Mouse (Mus musculus): ENCODE measurements around the gene Rhof.

Rhof gene

GRCm38 (mm10) chr5:123110296-123110721, 22.2 kb downstream of the Rhof start:
- no peak for DNase-seq (ENCODE audit: low read depth, low spot score)

- peak; percentile 90 for DNase-seq (ENCODE audit: low read depth, low spot score)
Measured at GRCm38 (mm10) chr5:123109452-123110203, 22.9 kb downstream of the Rhof start.

DNA sequence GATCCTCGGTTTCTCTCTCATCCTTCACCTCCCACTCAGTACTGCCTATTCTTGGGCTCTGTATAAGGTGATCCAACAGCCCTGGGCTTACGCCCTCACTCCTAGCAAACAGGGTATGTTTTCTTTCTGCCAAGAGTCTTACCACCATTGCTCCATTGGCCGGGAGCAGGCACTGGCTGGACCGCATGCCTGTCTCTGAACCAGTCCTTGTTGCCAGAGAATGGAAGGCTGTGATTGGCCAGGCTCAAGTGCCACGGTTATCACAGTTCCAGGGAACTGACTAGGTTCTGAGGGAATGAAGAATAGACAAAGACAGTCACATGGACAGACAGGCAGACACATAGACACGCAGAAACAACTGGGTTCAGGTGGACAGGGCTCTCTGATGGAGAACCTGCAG, 27.7 kb downstream of the Rhof start:
- DNase-seq (ENCODE audit: low read depth, low spot score): no peak

GRCm38 (mm10) chr5:123103556-123103955, 28.9 kb downstream of the Rhof start:
- no peak for DNase-seq (ENCODE audit: low read depth, low spot score)

DNA sequence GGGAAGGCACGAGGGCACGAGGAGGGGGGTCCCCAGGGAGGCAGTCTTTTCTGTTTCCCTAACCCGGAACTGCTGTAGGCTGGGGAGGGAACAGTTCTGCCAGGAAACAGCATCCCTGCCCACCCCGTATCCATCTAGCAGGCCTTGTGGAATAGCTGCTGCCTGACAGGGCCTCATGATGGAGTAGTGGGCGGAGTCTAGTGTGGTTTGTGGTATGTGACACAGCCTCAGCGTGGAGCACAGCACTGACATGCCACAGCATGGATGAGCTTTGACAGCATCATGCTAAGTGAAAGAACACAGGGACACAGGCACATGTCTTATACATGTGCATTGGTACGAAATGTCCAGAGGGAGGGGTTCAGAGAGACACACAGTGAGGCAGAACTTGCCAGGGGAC, 30.1 kb downstream of the Rhof start:
- no peak for DNase-seq (ENCODE audit: low read depth, low spot score)

- no peak for DNase-seq (ENCODE audit: low read depth, low spot score)
Measured at GRCm38 (mm10) chr5:123098487-123098886, 34.0 kb downstream of the Rhof start.

- DNase-seq (ENCODE audit: low read depth, low spot score): no peak
Measured at GRCm38 (mm10) chr5:123096299-123096698, 36.2 kb downstream of the Rhof start.

GRCm38 (mm10) chr5:123094238-123094991, 38.1 kb downstream of the Rhof start:
- DNase-seq (ENCODE audit: low read depth, low spot score): peak; percentile 74

- DNase-seq (ENCODE audit: low read depth, low spot score): no peak
Measured at GRCm38 (mm10) chr5:123093077-123093633, 39.3 kb downstream of the Rhof start.

DNA sequence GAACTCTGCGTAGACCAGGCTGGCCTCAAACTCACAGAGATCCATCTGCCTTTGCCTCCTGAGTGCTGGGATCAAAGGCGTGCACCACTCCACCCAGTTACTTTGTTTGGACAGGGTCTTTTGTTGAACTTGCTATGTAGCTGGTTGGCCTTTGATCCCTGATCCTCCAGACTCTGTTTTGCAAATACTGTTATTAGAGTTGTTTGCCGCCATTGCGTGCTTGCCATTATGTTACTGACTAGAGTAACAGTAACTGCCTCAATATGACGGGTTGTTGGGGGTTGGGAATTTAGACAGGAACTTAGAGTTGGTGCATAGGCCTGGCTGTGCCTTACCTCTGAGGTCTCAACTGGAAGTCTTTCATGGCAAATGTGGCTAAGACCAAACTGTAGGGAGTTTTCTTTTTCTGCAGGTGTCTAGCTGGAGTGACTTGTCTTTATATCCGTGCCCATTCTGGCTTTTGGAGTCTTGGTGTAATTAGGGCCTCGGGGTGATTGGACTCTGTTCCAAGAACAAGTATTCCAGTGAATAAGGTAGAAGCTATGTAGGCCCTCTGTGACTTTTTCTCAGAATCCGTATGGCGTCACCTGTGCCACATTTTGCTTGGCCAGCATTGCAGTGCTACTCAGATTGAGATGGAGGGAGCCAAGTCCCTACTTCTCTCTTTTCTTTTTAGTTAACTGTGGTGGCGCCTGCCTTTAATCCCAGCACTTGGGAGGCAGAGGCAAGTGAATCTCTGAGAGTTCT, 41.8 kb downstream of the Rhof start:
- no peak for DNase-seq (ENCODE audit: low read depth, low spot score)

GRCm38 (mm10) chr5:123088784-123089183, 43.7 kb downstream of the Rhof start:
- peak; percentile 66 for DNase-seq (ENCODE audit: low read depth, low spot score)

DNA sequence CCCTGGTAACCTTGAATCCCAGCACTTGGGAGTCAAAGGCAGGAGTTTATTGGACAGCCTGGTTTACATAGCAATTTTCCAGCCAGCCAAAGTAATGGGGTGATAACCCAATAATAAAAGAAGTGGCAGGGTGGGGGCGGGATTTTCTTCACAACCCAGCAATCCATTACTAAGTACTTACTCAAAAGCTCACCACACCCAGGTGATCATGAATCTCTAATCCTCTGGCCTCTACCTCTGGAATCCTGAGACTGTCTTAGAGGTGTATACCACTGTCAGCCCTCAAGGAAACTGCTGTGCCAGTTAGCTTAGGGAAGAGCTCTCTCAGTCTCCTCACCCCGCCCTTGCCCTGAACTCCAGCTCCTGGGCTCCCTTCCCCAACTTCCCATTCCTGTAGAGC, 46.0 kb downstream of the Rhof start:
- no peak for DNase-seq (ENCODE audit: low read depth, low spot score)

GRCm38 (mm10) chr5:123083340-123084050, 49.0 kb downstream of the Rhof start:
- peak; percentile 32 for DNase-seq (ENCODE audit: low read depth, low spot score)

DNA sequence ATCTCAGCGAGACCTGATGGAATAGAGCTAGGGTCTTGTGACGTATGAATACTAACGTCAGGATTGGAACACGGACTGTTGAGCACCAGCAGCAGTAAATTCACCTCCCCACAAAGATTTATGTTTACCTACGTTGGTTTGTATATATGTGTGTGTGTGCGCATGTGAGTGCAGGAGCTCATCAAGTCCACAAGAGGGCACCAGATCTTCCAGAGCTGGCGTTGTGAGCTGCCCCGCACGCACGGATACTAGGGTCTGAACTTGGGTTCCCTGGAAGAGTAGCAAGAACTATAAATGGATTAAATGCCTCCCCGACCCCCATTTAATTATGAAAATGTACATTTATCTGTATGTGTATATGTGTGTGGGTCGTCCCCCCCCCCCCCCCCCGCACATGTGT, 52.0 kb downstream of the Rhof start:
- no peak for DNase-seq (ENCODE audit: low read depth, low spot score)

GRCm38 (mm10) chr5:123080041-123080440, 52.5 kb downstream of the Rhof start:
- no peak for DNase-seq (ENCODE audit: low read depth, low spot score)

GRCm38 (mm10) chr5:123079568-123079967, 52.9 kb downstream of the Rhof start:
- no peak for DNase-seq (ENCODE audit: low read depth, low spot score)

DNA sequence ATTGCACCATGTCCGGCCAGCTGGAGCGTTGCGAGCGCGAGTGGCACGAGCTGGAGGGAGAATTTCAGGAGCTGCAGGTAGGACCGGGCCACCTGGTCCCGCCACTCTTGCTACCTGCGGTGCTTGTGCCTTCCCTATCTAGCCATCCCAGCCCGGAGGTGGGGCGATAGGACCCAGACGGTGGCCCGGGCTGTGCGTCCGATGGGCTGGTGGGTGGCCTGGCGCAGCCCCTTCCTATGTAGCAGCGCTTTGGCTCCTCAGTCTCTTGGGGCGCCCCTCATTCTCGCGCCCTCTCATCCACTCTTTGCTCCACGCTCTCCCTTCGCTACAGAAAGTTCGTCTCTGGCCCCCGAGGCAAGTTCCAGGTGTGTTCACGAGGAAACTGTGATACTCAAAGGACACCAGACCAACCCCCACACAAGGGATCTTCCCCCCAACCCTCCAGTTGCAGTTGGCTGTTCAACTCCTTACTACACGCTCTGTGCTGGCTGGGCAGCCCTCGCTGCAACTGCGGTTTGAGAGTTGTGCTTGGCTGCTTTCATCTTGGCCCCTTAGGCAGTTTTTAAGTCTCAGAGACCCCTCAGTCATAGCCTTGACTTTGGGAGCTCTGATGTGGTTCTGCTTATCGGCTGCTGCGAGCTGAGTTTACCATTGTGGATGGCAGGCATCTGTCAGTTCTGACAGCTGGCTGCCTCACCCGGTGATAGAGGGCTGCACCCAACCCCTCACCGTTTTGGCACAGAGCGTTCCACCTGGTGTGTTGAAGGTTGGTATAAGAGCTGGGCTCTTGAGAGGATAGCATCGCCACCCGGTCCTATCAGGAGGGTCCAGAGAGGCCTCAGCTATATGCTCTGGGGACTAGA, 55.8 kb downstream of the Rhof start:
- peak; percentile 18 for DNase-seq (ENCODE audit: low read depth, low spot score)

DNA sequence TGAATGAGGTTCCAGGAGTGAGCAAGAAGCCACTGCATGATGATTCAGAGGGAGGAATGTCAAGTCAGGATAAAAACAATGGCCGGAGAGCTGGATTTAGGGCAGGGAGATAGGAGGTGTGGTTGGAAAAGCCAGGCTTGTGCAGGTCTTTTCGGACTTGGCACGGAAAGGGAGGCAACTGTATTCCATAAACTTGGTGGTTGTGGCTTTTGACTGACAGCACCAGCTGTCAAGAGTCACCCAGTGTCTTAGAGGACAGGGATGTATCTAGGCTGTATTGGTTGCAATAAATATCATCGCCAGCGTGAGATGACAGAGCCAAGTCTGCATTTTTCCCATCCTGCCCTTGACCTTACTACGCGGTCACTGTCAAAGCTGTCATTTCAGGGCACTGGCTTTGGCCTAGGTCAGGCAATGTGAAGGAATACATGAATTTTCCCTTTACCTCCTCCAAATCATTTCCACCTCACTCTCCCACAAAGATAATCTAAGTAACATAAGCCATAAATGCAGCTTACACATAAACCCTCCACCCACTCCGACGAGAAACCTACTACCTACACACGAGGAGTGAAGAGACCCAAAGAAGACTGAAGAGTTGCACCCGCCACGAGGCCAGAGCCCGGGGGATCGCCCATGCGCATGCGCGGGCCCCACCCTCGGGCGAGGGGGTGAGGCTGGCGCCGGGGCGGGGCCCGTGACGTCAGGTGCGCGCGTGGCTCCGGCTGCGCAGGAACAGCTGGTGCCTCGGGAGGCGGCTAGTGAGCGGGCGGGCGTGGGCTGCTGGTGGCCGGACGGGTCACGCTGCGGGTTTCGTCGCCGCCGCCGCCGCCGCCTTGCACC, 56.7 kb downstream of the Rhof start:
- peak; percentile 96 for DNase-seq (ENCODE audit: low read depth, low spot score)

DNA sequence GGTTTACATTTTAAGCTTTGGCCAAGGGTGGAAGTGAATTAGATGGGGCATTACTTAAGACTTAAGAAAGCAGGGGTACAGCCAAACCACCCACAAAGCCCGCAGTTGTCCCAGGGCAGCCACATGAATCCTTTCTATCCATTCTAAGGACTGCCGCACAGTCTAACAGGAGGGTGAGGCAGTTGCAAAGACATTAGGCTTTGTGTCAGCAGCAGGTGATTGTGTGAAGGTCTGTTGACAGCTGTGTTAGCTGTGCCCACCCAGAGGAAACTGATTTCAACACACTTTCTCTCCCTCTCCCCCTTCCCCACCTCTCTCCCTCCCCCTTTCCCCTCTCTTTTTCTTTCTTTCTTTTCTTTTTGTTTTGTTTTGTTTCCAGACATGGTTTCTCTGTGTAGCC, 63.8 kb downstream of the Rhof start:
- no peak for DNase-seq (ENCODE audit: low read depth, low spot score)

All from brain, adult 2 months (tissue).